In genomic region chr8:46615936-46616335, GRCm38 (mm10) we compare ENCODE assay signal across 1 mouse cellular context.
A peak's percentile ranks its signal among the peaks of the same experiment; 100 is the strongest.
TF ChIP-seq lines count a peak whose summit lies in the region.

No protein-coding gene starts in this region.

TF ChIP-seq in CH12.LX, 34 proteins besides CTCF, POLR2A, EP300 and RAD21:
- TF ChIP-seq MAZ (IDR thresholded peaks at IDR 0.05; ENCODE audit: low read depth, low read length) (no peak), NELFE (IDR thresholded peaks at IDR 0.05; ENCODE audit: low read depth, low read length) (no peak), CHD2 (IDR thresholded peaks at IDR 0.05; ENCODE audit: low read length) (no peak), CHD1 (IDR thresholded peaks at IDR 0.05; ENCODE audit: low read depth, low read length) (0 out of 2 replicates have a peak, but pooled peaks have one; percentile 20), MEF2A (IDR thresholded peaks at IDR 0.05; ENCODE audit: borderline replicate concordance, low read depth, low read length) (no peak), TBP (conservative IDR thresholded peaks at IDR 0.05; ENCODE audit: low read depth, low read length) (0 out of 2 replicates have a peak, but pooled peaks have one; percentile 2)
TF ChIP-seq in CH12.LX: peak in this region for 2.
